Mouse (Mus musculus) heart, adult 2 months (tissue): Measurements from ENCODE around the gene Atg14.

Source experiments
- CTCF ChIP-seq: fragments of 200-600 bp; IDR thresholded peaks from 2 replicates; pipeline ENCODE4 v1.8.1; 2022; ENCODE audit warnings: antibody characterized with exemption, mild to moderate bottlenecking, moderate library complexity
- POLR2A ChIP-seq: fragments of 200-500 bp; IDR thresholded peaks from 2 replicates; pipeline ENCODE4 v1.6.1; 2011; ENCODE audit warnings: mild to moderate bottlenecking, low read depth, low read length, control low read depth; ENCODE audit not compliant: insufficient read depth

- TF ChIP-seq CTCF, result no peak
- TF ChIP-seq POLR2A, result no peak
Observed at GRCm38 (mm10) chr14:47581280-47581679, 10.8 kb upstream of the Atg14 start.
